Mouse (Mus musculus): ENCODE measurements around the gene Cd59b.

GRCm38 (mm10) chr2:104099946-104100345 is 30.3 kb downstream of the Cd59b start:
- TF ChIP-seq CTCF (conservative IDR thresholded peaks at IDR 0.05; ENCODE audit: insufficient read depth, insufficient read length, low read depth, low read length) (no peak), POLR2A (IDR thresholded peaks at IDR 0.05; ENCODE audit: low read depth, low read length) (no peak)
